Mouse (Mus musculus) cerebellum, postnatal 14 days (tissue): ENCODE measurements around the gene Pwp2.
"Not testable (repeated sequence)": the region's sequence is repeated elsewhere in the genome, so short reads cannot be mapped to it uniquely, and the experiment has no call there.

Experiments used
- DNase-seq, 2 experiments: peaks; one replicate each; pipeline ENCODE4 v3.0.0; 2021; ENCODE audit warnings: mixed read lengths in 2 of 2

The Pwp2 gene

GRCm38 (mm10) chr10:78184531-78185380 lies at the start of gene Pwp2:
Gene Pwp2, minus strand, starts transcription at chr10:78185149.
- peak; percentile 90 to 92 for DNase-seq

- peak in 1 of 2 experiments; percentile 17 for DNase-seq
Observed at GRCm38 (mm10) chr10:78233756-78234155, 48.8 kb upstream of the Pwp2 start.

DNA sequence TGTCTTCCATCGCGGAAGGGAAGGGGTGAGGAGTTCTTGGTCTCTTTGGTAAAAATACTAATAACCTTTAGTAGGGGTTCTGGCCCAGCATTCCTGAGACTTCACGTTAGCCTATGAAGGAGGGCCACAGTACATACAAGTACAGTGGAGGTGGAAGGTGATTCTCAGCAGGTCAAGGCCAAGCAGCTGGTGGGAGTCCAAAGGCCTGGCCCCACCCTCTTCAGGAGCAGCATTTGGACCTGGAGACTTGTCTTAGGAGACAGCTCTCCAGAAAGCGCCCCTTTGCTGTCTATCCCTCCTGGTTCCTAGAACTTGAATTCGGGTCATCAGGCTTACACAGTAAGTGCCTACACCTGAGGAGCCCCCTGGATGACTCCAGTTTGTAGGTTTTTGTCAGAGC lies 48.2 kb upstream of the Pwp2 start:
- DNase-seq: no peak

GRCm38 (mm10) chr10:78232301-78232980 lies 47.5 kb upstream of the Pwp2 start:
- peak in 1 of 2 experiments; percentile 15 for DNase-seq

DNA sequence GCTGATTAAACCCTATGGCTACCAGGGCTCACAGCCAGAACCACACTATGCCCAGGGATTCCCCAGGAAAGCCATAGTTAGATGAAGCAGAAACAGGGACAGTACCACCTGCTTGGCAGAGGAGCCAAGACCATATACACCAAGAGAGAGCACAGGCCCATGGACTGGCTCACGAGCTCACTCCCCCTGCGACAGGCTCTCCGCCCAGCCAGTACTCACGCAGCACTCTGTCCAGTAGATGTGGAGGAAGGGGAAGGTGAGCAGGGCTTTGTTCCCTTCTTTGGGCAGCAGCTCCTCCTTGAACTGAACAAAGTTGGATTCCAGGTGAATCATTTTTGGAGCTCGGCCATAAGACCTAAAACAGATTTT lies 43.6 kb upstream of the Pwp2 start:
- no peak for DNase-seq

- no peak for DNase-seq
Observed at GRCm38 (mm10) chr10:78227875-78228559, 43.1 kb upstream of the Pwp2 start.

- DNase-seq: no peak
Observed at GRCm38 (mm10) chr10:78224136-78224535, 39.2 kb upstream of the Pwp2 start.

- peak; percentile 19 to 27 for DNase-seq
Observed at GRCm38 (mm10) chr10:78222908-78223307, 38.0 kb upstream of the Pwp2 start.

DNA sequence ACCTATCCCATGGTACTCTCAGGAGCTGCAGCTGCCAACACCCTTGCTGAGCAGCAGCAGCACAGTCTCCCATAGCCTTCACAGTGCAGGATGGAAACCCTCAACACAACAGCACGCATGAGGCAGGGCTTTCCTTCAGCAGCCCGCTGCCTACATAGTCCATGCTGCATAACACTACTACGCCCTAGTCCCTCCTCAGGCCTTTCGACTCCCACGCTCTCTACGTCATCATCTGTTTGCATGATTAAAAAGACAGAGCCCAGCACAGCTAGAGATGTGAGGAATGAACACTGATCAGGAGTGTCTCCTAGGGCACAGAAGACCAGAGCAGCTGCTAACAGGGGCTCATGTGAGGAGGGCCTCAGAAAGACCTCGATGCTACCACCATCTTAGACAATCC lies 36.4 kb upstream of the Pwp2 start:
- DNase-seq: no peak

GRCm38 (mm10) chr10:78219528-78219927 lies 34.6 kb upstream of the Pwp2 start:
- DNase-seq: no peak

GRCm38 (mm10) chr10:78218576-78218975 lies 33.6 kb upstream of the Pwp2 start:
- no peak for DNase-seq

- no peak for DNase-seq
Observed at GRCm38 (mm10) chr10:78216376-78217083, 31.6 kb upstream of the Pwp2 start.

- no peak for DNase-seq
Observed at GRCm38 (mm10) chr10:78214371-78214770, 29.4 kb upstream of the Pwp2 start.

GRCm38 (mm10) chr10:78211311-78211710 lies 26.4 kb upstream of the Pwp2 start:
- peak; percentile 56 to 67 for DNase-seq

DNA sequence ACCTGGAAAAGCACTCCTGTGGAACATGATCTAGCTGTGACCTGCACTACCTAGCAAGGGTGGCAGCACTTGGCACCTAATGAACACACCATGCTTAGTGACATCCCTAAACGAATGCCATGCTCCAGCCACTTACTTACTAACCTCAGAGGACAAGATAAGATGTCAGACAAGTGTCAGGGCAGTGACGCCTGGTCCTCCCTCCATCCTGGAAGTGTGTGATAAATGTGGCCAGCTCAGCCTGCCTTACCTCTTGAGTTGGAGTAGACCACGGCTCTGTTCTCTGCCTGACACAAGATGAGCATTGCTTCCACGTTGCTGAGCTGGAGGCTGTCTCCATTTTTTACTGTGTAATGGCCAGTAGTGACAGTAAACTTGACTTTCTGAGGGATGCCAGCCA lies 16.2 kb upstream of the Pwp2 start:
- DNase-seq: no peak

DNA sequence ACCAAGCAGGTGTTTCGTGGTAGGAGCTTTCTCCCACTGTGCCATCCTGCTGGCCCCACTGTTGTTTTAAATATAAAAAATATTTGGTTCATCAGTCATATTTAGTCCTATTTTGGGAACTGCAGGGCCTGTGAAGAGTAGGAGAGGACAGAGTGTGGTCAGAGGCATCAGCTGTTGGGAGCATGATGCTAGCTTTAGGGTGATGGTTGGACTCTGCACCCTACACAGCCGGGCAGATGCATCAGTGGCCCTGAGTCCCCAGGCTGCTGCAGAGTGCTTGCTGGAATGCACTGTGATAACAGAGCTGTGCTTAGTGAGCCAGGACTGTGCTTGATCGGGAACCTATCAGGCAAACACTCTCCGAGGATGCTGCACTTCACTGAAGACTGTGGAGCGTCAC lies 8.0 kb upstream of the Pwp2 start:
- no peak for DNase-seq

- DNase-seq: not testable (repeated sequence)
Observed at GRCm38 (mm10) chr10:78186076-78186475, 1.1 kb upstream of the Pwp2 start.

DNA sequence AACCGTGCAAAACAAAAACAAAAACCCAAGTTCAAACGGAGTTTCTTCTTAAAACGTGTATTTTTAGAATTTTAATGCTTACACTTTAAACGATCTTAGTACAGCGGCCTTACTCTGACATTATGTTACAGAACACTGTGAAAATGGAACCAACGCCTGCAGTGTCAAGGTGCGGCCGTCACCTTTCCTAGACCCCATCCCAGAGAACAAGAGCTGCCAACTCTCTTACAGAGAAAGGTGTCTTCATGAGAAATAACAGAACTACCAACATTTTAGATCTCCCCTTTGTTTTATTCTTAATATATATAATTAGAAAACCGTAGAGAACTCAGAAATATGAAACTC lies 404 bp upstream of the Pwp2 start:
- no peak for DNase-seq

- no peak for DNase-seq
Observed at GRCm38 (mm10) chr10:78183577-78183976, 1.4 kb downstream of the Pwp2 start.

DNA sequence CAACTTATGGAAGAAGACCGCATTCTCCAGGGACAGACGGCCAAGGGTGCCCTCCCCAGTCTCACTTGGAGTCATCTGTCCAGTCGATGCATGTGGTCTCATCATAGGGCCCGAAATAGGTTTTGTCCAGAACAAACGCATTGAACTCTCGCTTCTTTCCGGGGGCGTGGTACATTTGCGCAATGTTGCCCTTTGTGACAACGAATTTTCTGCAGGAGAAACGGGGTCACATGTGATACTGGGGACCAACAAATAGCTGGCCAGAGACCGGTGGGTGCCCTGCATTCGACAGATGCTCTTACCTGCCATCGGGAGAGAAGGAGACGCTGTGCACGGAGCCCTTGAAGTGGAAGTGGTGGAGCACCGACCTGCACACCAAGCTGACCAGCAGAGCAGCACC lies 2.6 kb downstream of the Pwp2 start:
- no peak for DNase-seq

GRCm38 (mm10) chr10:78174474-78174873 lies 10.5 kb downstream of the Pwp2 start:
- no peak for DNase-seq

DNA sequence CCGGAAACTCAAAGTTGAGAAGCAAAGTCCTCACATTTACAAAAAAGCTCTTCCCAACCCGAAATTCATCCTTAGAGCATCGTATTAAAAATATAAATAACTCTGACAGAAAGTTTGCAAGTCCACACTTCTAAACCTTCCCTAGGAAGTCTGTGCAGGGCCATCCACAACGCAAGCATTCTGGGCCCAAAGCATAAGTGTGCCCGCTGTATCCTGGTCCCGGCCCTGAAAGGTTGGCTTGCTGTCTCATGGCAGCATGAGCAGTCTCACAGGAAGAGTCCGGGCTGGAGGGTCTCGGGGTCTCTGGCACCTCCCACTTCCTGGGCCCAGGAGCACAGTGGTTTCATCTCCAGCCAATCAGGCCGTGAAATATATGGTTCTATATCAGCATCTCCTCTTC lies 13.4 kb downstream of the Pwp2 start:
- DNase-seq: no peak

- no peak for DNase-seq
Observed at GRCm38 (mm10) chr10:78171057-78171456, 13.9 kb downstream of the Pwp2 start.
